Mouse (Mus musculus) ES-Bruce4 (cell line): Measurements from ENCODE around the gene Eras. TPM values are rescaled to one million over a fixed set of nuclear protein-coding genes. Genes with fewer than 3 reads are reported as not detected.

Experiments
- H3K27ac ChIP-seq: 2 replicates; pipeline ENCODE4 v1.5.1; 2012; ENCODE audit warnings: low read length, inconsistent platforms; ENCODE audit not compliant: insufficient read depth
- H3K27me3 ChIP-seq: 2 replicates; pipeline ENCODE4 v1.6.1; 2012; ENCODE audit warnings: mild to moderate bottlenecking, low read length, inconsistent platforms; ENCODE audit not compliant: control insufficient read depth, poor library complexity, insufficient read depth, severe bottlenecking
- H3K36me3 ChIP-seq: 2 replicates; pipeline ENCODE4 v1.6.1; 2012; ENCODE audit warnings: inconsistent platforms, mild to moderate bottlenecking, low read length, moderate library complexity; ENCODE audit not compliant: control insufficient read depth, poor library complexity, insufficient read depth, severe bottlenecking
- H3K4me1 ChIP-seq: one replicate; pipeline ENCODE4 v1.8.1; 2011; ENCODE audit warnings: low read length; ENCODE audit not compliant: control insufficient read depth, insufficient read depth
- H3K4me3 ChIP-seq: 2 replicates; pipeline ENCODE4 v1.5.1; 2011; ENCODE audit warnings: low read depth, mild to moderate bottlenecking, low read length
- H3K9ac ChIP-seq: 2 replicates; pipeline ENCODE4 v1.6.1; 2012; ENCODE audit warnings: low read depth, mild to moderate bottlenecking, inconsistent platforms; ENCODE audit not compliant: poor library complexity, severe bottlenecking
- H3K9me3 ChIP-seq: replicated peaks from 2 replicates; pipeline ENCODE4 v1.6.1; 2012; ENCODE audit warnings: mild to moderate bottlenecking, low read length, inconsistent platforms; ENCODE audit not compliant: control insufficient read depth, poor library complexity, insufficient read depth, severe bottlenecking
- CTCF ChIP-seq: IDR thresholded peaks from one replicate; pipeline ENCODE4 v1.8.1; 2011; ENCODE audit warnings: low read depth, low read length
- EP300 ChIP-seq: IDR thresholded peaks from 2 replicates; pipeline ENCODE4 v1.6.1; 2011; ENCODE audit warnings: low read depth, low read length; ENCODE audit not compliant: insufficient read depth
- POLR2A ChIP-seq: IDR thresholded peaks from one replicate; pipeline ENCODE4 v1.8.1; 2011; ENCODE audit warnings: low read length; ENCODE audit not compliant: insufficient read depth
- polyA plus RNA-seq: library from polyadenylated mRNA; stranded (reverse); fragments of >200 nt; gene quantifications from 2 replicates; pipeline ENCODE4 v1.2.4, GENCODE M21; 2011; ENCODE audit warnings: low read depth; ENCODE audit not compliant: missing spikeins, insufficient read depth, insufficient read length

Eras gene
- polyA plus RNA-seq, 1 experiment, result 31.2 TPM

DNA sequence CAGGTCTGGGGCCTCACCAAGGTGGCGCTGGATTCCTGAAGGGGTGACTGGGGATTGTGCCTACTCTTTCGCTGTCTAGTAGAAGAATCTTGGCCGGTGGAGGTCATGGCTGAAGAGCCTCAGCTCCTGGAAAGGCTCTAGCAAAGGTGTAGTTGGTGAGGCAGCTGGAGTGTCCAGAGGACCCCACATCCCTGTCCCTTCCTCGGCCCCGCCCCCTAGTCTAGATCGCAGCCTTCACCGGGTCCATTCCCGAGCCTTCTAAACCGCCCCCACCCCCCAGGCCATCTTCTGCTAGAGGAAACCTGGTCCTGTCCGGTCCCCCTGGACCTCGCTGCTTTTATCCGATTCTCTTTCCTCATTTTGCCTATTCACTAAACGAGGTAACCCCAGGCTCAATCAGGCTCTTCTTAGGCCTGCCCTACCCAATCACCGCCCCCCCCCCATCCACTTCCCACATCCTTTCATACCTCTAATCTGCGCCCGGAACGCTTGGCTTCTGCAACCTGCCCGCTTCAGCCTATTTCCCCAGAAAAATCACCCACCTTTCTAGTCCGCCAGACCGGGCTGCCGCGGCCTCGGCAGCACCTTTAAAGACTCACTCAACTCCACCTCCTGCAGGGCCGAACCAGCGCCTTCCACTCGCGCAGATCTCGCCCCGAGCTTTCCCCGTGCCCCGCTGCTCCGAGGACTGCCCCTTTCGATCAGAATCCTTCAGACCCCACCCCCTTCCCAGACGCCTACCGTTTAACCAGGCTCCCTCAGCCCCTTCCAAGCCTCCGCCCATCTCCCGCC is 18.9 kb upstream of the Eras start, which contains the start of gene Hdac6:
TSS of gene Hdac6 (minus strand) at position 782 of the 792 bp plus-strand sequence.
- TF ChIP-seq EP300 (no peak), POLR2A (no peak), CTCF (no peak)
- no peaks in the 10 kb centered on the region for H3K27me3 ChIP-seq
- H3K36me3 ChIP-seq, result peaks cover 26% of the 10 kb centered on the region
- H3K9ac ChIP-seq, result peak within 1 kb of the TSS; percentile 78
- H3K27ac ChIP-seq, result peak within 1 kb of the TSS; percentile 59
- no peaks in the 10 kb centered on the region for H3K9me3 ChIP-seq
- H3K4me3 ChIP-seq, result peak within 1 kb of the TSS; percentile 90
- no peaks in the 10 kb centered on the region for H3K4me1 ChIP-seq

DNA sequence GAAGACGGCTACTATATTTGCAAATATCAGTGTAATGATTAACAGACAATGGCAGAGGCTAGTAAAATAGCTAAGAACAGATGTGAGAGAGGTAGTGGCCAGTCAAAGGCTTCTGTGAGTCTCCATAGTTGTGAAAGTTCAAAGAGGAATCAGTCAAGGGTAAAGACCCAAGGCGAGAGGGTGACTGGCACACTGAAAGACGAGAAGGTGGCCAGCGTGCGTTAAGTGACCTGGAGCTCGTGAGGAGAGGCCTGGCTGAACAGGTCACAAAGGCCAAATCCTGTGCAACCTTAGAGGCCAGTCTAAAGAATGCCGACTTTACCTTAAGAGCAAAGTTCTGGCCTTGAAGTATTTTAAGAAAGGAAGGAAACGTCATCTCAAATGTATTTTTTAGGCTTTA is 17.2 kb upstream of the Eras start:
- TF ChIP-seq POLR2A (no peak), CTCF (no peak), EP300 (no peak)
- H3K36me3 ChIP-seq, result peaks cover 35% of the 10 kb centered on the region
- H3K9ac ChIP-seq, result no peak overlapping the region
- no peak overlapping the region for H3K4me3 ChIP-seq
- no peak overlapping the region for H3K27ac ChIP-seq
- H3K9me3 ChIP-seq, result no peaks in the 10 kb centered on the region
- H3K4me1 ChIP-seq, result no peaks in the 10 kb centered on the region
- H3K27me3 ChIP-seq, result no peaks in the 10 kb centered on the region

DNA sequence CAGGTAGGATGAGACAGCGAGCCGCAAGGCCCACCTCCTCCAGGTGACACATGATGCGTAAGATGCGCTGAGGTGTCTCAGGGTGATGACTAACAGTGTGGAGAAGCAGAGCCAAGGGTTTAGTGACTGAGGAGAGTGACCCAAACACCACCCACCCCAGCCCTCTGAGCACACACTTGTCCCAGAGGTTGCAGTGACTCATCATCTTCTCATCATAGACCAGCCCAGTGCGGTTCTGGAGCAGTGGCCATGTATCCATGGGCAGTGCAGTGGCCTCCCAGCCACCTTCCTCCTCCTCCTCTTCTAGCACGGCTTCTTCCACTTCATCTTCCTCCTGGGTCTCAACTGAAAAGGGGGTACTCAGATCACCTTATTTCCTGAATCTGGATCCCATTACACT is 9.3 kb upstream of the Eras start:
- no peaks in the 10 kb centered on the region for H3K9me3 ChIP-seq
- no peak overlapping the region for H3K9ac ChIP-seq
- no peak for TF ChIP-seq EP300
- no peak for TF ChIP-seq CTCF
- no peak for TF ChIP-seq POLR2A
- H3K27ac ChIP-seq, result peak overlapping the region; percentile 32; the same call in 1 of the 2 replicates
- no peak overlapping the region for H3K4me3 ChIP-seq
- H3K36me3 ChIP-seq, result peaks cover 32% of the 10 kb centered on the region
- H3K27me3 ChIP-seq, result no peaks in the 10 kb centered on the region
- H3K4me1 ChIP-seq, result no peaks in the 10 kb centered on the region

DNA sequence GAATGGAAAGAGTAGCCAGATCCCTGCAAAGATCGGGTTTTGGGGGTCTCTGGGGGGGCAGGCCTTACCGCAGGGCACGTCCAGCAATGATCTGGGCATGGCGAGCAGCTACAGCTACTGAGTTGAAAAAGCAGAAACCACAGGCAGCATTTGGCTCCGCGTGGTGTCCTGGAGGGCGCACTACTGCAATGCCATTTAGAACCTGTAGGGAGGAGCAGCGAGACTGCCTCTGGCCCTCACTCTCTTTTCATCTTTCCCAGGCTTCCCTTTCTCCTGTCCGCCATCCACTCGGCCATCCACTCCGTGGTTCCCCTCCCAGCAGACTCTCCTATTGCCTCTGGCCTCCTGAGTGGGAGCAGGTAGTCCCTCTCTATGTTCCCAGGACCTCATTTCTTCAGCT is 8.5 kb upstream of the Eras start:
- TF ChIP-seq POLR2A (no peak), EP300 (no peak), CTCF (no peak)
- Histone ChIP-seq H3K4me3 (no peak overlapping the region), H3K27ac (no peak overlapping the region), H3K36me3 (peaks cover 32% of the 10 kb centered on the region), H3K4me1 (no peaks in the 10 kb centered on the region), H3K9ac (no peak overlapping the region), H3K27me3 (no peaks in the 10 kb centered on the region), H3K9me3 (no peaks in the 10 kb centered on the region)

DNA sequence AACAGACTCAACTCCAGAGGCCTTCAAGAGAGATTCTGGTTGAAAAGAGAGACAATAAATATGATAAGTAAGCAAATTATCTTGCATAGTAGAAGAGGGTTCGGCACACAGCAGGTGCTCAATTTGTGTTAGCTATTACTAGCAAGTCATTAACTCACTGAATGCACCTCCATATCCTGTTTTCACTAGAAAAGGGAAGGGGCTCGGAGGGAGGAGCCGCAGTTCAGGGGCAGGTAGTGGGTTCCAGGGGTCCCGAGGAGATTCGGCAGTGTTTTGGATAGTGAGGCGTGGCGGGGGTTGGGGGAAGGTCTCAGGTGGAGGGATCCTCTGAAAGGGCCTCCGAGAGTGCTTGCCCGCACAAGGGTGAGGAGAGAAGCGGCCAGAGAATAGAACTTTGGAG is 1.3 kb downstream of the Eras start:
- TF ChIP-seq POLR2A (no peak), EP300 (no peak), CTCF (no peak)
- peak overlapping the region; percentile 32 for H3K9ac ChIP-seq
- peaks cover 6% of the 10 kb centered on the region for H3K4me1 ChIP-seq
- peak overlapping the region; percentile 74 for H3K4me3 ChIP-seq
- H3K9me3 ChIP-seq, result no peaks in the 10 kb centered on the region
- H3K36me3 ChIP-seq, result peaks cover 20% of the 10 kb centered on the region
- H3K27ac ChIP-seq, result peak overlapping the region; percentile 35
- no peaks in the 10 kb centered on the region for H3K27me3 ChIP-seq

DNA sequence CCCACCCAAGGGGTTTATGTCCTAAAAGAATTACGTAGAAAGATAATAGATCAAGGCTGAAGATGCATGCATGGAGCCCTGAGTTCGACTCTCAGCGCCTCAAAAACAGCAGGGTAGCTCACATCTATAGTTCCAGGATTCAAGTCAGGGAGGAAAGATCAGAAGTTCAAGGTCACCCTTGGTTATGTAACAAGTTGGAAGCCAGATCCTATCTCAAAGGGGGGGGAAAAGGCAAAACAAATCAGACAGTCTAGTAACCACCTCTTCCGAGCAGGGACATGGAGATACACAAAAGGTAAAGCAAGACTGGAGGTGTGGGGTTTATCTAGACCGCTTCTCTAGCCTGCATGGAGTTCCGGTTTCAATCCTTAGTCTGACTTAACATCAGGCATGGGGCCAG is 2.1 kb downstream of the Eras start:
- H3K9me3 ChIP-seq, result no peaks in the 10 kb centered on the region
- no peak overlapping the region for H3K9ac ChIP-seq
- H3K4me3 ChIP-seq, result peak overlapping the region; percentile 46
- H3K4me1 ChIP-seq, result peaks cover 6% of the 10 kb centered on the region
- no peak for TF ChIP-seq EP300
- TF ChIP-seq CTCF, result no peak
- no peak for TF ChIP-seq POLR2A
- peaks cover 12% of the 10 kb centered on the region; the same call in 1 of the 2 replicates for H3K36me3 ChIP-seq
- no peaks in the 10 kb centered on the region for H3K27me3 ChIP-seq
- H3K27ac ChIP-seq, result peak overlapping the region; percentile 38; the same call in 1 of the 2 replicates
